Mouse (Mus musculus): ENCODE results near the gene 2410004B18Rik.

- TF ChIP-seq CTCF (IDR thresholded peaks at IDR 0.05; ENCODE audit: borderline replicate concordance, insufficient read depth, low read depth, low read length) (no peak), POLR2A (IDR thresholded peaks at IDR 0.05; ENCODE audit: borderline replicate concordance, insufficient read depth, low read length) (no peak)
Observed at GRCm38 (mm10) chr3:145971501-145971900, 33.7 kb downstream of the 2410004B18Rik start.
